Mouse (Mus musculus): ENCODE results near the gene Antxr1. TPM values are rescaled to one million over a fixed set of nuclear protein-coding genes. Genes with fewer than 3 reads are reported as not detected.

The Antxr1 gene
- polyA plus RNA-seq, 1 experiment from 2014 or later = 13.2 TPM

DNA sequence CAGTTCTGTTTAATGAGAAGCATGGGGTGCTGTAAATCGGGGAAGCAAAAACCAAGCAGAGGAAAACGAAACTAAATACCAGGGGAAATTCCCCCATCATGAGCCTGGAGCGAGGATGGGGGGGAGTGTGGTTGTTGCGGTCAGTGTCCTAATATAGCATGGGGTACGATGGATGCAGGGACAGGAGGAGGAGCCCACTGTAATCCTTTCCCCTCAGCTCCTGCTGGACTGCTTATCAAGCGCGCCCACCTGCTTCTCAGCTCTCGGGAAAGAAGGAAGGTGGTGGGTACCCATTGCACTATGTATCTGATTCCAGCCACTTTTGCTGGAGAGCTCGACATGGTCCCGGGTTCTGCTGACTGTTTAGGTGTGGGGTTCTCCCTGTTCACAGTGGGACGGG lies 151.6 kb downstream of the Antxr1 start:
- H3K4me1 ChIP-seq (ENCODE audit: control insufficient read depth, insufficient read depth, low read length) = no peaks in the 10 kb centered on the region
- H3K36me3 ChIP-seq (ENCODE audit: control insufficient read depth, insufficient read depth, low read length) = 0 out of 2 replicates have a peak, but pooled peaks cover 2% of the 10 kb centered on the region
- H3K9me3 ChIP-seq (ENCODE audit: control insufficient read depth, low read length) = no peaks in the 10 kb centered on the region
- H3K27me3 ChIP-seq (ENCODE audit: control insufficient read depth, insufficient read depth, low read length) = no peaks in the 10 kb centered on the region
- WGBS = 84% methylated on average over 11 of the region's 11 CpGs
- no peak for ATAC-seq (ENCODE audit: insufficient number of reproducible peaks, low FRiP score, low TSS enrichment, low read depth)
- no peak for DNase-seq (ENCODE audit: low spot score)
- H3K27ac ChIP-seq (replicated peaks; ENCODE audit: low read depth, low read length) = no peak overlapping the region
- H3K4me2 ChIP-seq (ENCODE audit: low read depth, severe bottlenecking) = no peak overlapping the region
- H3K4me3 ChIP-seq (ENCODE audit: low read depth, low read length) = no peak overlapping the region
- H3K9ac ChIP-seq (ENCODE audit: low read length) = no peak overlapping the region

DNA sequence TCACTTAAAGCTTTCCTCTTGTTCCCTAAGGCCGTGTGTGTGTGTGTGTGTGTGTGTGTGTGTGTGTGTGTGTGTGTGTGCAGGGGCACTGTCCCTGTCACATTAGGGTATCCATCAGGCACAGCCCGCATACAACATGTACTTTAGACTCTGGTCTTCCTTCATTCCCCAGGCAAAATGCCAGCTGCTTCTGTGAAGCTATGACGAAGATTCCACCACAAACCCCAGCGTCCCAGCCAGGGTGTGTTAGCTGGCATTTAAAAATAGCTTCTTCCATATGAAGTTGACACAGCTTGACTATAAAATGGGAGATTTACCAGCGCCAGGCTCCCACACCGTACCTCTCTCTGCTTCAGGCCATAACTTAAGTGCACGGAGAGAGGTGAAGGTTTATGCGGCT lies 152.5 kb downstream of the Antxr1 start:
- no peak overlapping the region for H3K27ac ChIP-seq (replicated peaks; ENCODE audit: low read depth, low read length)
- H3K9ac ChIP-seq (ENCODE audit: low read length) = no peak overlapping the region
- H3K9me3 ChIP-seq (ENCODE audit: control insufficient read depth, low read length) = no peaks in the 10 kb centered on the region
- H3K27me3 ChIP-seq (ENCODE audit: control insufficient read depth, insufficient read depth, low read length) = no peaks in the 10 kb centered on the region
- H3K4me3 ChIP-seq (ENCODE audit: low read depth, low read length) = no peak overlapping the region
- DNase-seq (ENCODE audit: low spot score) (no peak), ATAC-seq (ENCODE audit: insufficient number of reproducible peaks, low FRiP score, low TSS enrichment, low read depth) (no peak)
- no peak overlapping the region for H3K4me2 ChIP-seq (ENCODE audit: low read depth, severe bottlenecking)
- no peaks in the 10 kb centered on the region for H3K4me1 ChIP-seq (ENCODE audit: control insufficient read depth, insufficient read depth, low read length)
- 84% methylated on average over 8 of the region's 8 CpGs for WGBS
- H3K36me3 ChIP-seq (ENCODE audit: control insufficient read depth, insufficient read depth, low read length) = 0 out of 2 replicates have a peak, but pooled peaks cover 2% of the 10 kb centered on the region

DNA sequence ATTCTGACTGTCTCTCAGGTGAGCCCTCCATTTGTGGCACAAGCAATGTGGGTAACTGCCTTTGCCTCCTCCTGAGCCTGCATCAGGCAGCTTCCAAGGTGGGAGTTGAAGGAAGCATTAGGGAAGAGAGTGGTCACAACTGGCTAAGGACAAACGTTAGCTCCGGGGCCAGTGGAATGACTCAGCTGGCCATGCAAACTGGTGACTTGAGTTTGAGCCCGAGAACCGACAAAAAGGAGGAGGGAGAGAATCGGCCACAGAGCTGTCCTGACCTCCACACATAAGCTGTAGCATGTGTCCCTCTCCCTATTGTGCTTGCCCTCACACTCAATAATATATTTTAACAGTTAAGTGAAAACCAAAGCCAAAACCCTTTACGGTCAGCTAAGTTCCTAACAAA lies 152.9 kb downstream of the Antxr1 start:
- no peak overlapping the region for H3K27ac ChIP-seq (replicated peaks; ENCODE audit: low read depth, low read length)
- no peak overlapping the region for H3K9ac ChIP-seq (ENCODE audit: low read length)
- no peaks in the 10 kb centered on the region for H3K27me3 ChIP-seq (ENCODE audit: control insufficient read depth, insufficient read depth, low read length)
- no peak overlapping the region for H3K4me2 ChIP-seq (ENCODE audit: low read depth, severe bottlenecking)
- no peak for ATAC-seq (ENCODE audit: insufficient number of reproducible peaks, low FRiP score, low TSS enrichment, low read depth)
- no peak for DNase-seq (ENCODE audit: low spot score)
- H3K4me1 ChIP-seq (ENCODE audit: control insufficient read depth, insufficient read depth, low read length) = no peaks in the 10 kb centered on the region
- 0 out of 2 replicates have a peak, but pooled peaks cover 4% of the 10 kb centered on the region for H3K36me3 ChIP-seq (ENCODE audit: control insufficient read depth, insufficient read depth, low read length)
- no peak overlapping the region for H3K4me3 ChIP-seq (ENCODE audit: low read depth, low read length)
- no peaks in the 10 kb centered on the region for H3K9me3 ChIP-seq (ENCODE audit: control insufficient read depth, low read length)
- WGBS = 92% methylated on average over 6 of the region's 6 CpGs

GRCm38 (mm10) chr6:87171461-87171860 lies 164.2 kb downstream of the Antxr1 start:
- 89% methylated on average over 3 of the region's 3 CpGs for WGBS
- H3K4me2 ChIP-seq (ENCODE audit: low read depth, severe bottlenecking) = no peak overlapping the region
- ATAC-seq (ENCODE audit: insufficient number of reproducible peaks, low FRiP score, low TSS enrichment, low read depth) (no peak), DNase-seq (ENCODE audit: low spot score) (no peak)
- no peaks in the 10 kb centered on the region for H3K9me3 ChIP-seq (ENCODE audit: control insufficient read depth, low read length)
- no peaks in the 10 kb centered on the region for H3K4me1 ChIP-seq (ENCODE audit: control insufficient read depth, insufficient read depth, low read length)
- H3K36me3 ChIP-seq (ENCODE audit: control insufficient read depth, insufficient read depth, low read length) = peaks cover 4% of the 10 kb centered on the region; the same call in 1 of the 2 replicates
- no peak overlapping the region for H3K27ac ChIP-seq (replicated peaks; ENCODE audit: low read depth, low read length)
- H3K9ac ChIP-seq (ENCODE audit: low read length) = no peak overlapping the region
- no peaks in the 10 kb centered on the region for H3K27me3 ChIP-seq (ENCODE audit: control insufficient read depth, insufficient read depth, low read length)
- H3K4me3 ChIP-seq (ENCODE audit: low read depth, low read length) = no peak overlapping the region

- Histone ChIP-seq H3K27ac (replicated peaks; ENCODE audit: low read depth, low read length) (no peak overlapping the region), H3K4me1 (ENCODE audit: control insufficient read depth, insufficient read depth, low read length) (no peaks in the 10 kb centered on the region), H3K27me3 (ENCODE audit: control insufficient read depth, insufficient read depth, low read length) (no peaks in the 10 kb centered on the region), H3K36me3 (ENCODE audit: control insufficient read depth, insufficient read depth, low read length) (peaks cover 4% of the 10 kb centered on the region; the same call in 1 of the 2 replicates), H3K9ac (ENCODE audit: low read length) (no peak overlapping the region), H3K4me3 (ENCODE audit: low read depth, low read length) (no peak overlapping the region), H3K9me3 (ENCODE audit: control insufficient read depth, low read length) (no peaks in the 10 kb centered on the region), H3K4me2 (ENCODE audit: low read depth, severe bottlenecking) (no peak overlapping the region)
- no peak for ATAC-seq (ENCODE audit: insufficient number of reproducible peaks, low FRiP score, low TSS enrichment, low read depth)
- 89% methylated on average over 6 of the region's 6 CpGs for whole genome bisulfite sequencing
- DNase-seq (ENCODE audit: low spot score) = no peak
These were observed 164.7 kb downstream of the Antxr1 start for GRCm38 (mm10) chr6:87170875-87171274.

DNA sequence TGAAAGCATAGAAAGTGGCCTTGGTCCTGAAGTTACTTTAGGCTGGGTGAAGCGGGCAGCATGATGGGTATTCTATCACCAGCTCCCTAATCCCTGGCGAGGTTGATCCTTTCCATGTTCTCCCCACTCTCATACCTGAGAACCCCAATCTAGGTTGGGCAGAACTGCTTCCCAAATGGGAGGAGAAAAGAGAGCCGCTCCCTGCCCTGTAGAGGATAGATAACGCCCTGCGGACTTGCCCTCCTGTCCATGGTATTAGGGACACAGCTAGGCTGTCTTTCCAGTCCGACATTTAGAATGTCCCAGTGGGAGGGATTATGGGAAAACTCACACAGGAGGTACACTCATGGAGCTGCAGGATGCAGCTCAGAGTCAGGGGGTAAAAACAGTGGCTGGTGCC lies 165.3 kb downstream of the Antxr1 start:
- Histone ChIP-seq H3K9me3 (ENCODE audit: control insufficient read depth, low read length) (no peaks in the 10 kb centered on the region), H3K4me2 (ENCODE audit: low read depth, severe bottlenecking) (no peak overlapping the region), H3K4me3 (ENCODE audit: low read depth, low read length) (no peak overlapping the region), H3K9ac (ENCODE audit: low read length) (no peak overlapping the region), H3K27me3 (ENCODE audit: control insufficient read depth, insufficient read depth, low read length) (no peaks in the 10 kb centered on the region), H3K4me1 (ENCODE audit: control insufficient read depth, insufficient read depth, low read length) (no peaks in the 10 kb centered on the region), H3K36me3 (ENCODE audit: control insufficient read depth, insufficient read depth, low read length) (peaks cover 4% of the 10 kb centered on the region; the same call in 1 of the 2 replicates), H3K27ac (replicated peaks; ENCODE audit: low read depth, low read length) (no peak overlapping the region)
- DNase-seq (ENCODE audit: low spot score) (no peak), ATAC-seq (ENCODE audit: insufficient number of reproducible peaks, low FRiP score, low TSS enrichment, low read depth) (no peak)
- WGBS = 89% methylated on average over 6 of the region's 6 CpGs

DNA sequence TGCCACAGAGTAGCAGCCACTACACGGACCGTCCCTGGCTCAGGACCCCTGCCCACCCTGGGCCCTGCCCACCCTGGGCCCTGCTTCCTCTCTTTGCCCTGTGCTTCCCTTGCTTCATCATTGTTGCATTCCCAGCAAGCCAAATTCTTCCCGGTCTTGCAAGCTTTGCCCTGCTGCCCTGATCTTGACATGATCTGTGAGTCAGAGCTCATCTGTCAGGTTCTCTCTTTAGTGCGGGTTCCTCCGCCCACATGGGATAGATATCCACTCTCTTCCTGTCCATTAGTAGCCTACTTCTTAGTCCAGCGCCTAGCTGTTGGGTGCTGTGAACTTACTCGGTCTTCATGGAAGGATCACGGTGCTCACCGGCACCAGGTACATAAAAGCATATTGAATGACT lies 167.6 kb downstream of the Antxr1 start:
- Histone ChIP-seq H3K27me3 (ENCODE audit: control insufficient read depth, insufficient read depth, low read length) (no peaks in the 10 kb centered on the region), H3K9me3 (ENCODE audit: control insufficient read depth, low read length) (no peaks in the 10 kb centered on the region), H3K27ac (replicated peaks; ENCODE audit: low read depth, low read length) (no peak overlapping the region), H3K36me3 (ENCODE audit: control insufficient read depth, insufficient read depth, low read length) (peaks cover 7% of the 10 kb centered on the region; the same call in 1 of the 2 replicates), H3K4me1 (ENCODE audit: control insufficient read depth, insufficient read depth, low read length) (no peaks in the 10 kb centered on the region), H3K9ac (ENCODE audit: low read length) (no peak overlapping the region), H3K4me3 (ENCODE audit: low read depth, low read length) (no peak overlapping the region), H3K4me2 (ENCODE audit: low read depth, severe bottlenecking) (no peak overlapping the region)
- DNase-seq (ENCODE audit: low spot score) = no peak
- no peak for ATAC-seq (ENCODE audit: insufficient number of reproducible peaks, low FRiP score, low TSS enrichment, low read depth)
- WGBS = 92% methylated on average over 9 of the region's 9 CpGs

GRCm38 (mm10) chr6:87166673-87167305 lies 168.8 kb downstream of the Antxr1 start:
- Histone ChIP-seq H3K9me3 (ENCODE audit: control insufficient read depth, low read length) (no peaks in the 10 kb centered on the region), H3K4me3 (ENCODE audit: low read depth, low read length) (no peak overlapping the region), H3K9ac (ENCODE audit: low read length) (no peak overlapping the region), H3K36me3 (ENCODE audit: control insufficient read depth, insufficient read depth, low read length) (peaks cover 7% of the 10 kb centered on the region; the same call in 1 of the 2 replicates), H3K4me2 (ENCODE audit: low read depth, severe bottlenecking) (no peak overlapping the region), H3K27me3 (ENCODE audit: control insufficient read depth, insufficient read depth, low read length) (no peaks in the 10 kb centered on the region), H3K27ac (replicated peaks; ENCODE audit: low read depth, low read length) (no peak overlapping the region), H3K4me1 (ENCODE audit: control insufficient read depth, insufficient read depth, low read length) (peaks cover 1% of the 10 kb centered on the region; the same call in 1 of the 2 replicates)
- DNase-seq (ENCODE audit: low spot score) = no peak
- ATAC-seq (ENCODE audit: insufficient number of reproducible peaks, low FRiP score, low TSS enrichment, low read depth) = no peak
- 77% methylated on average over 12 of the region's 12 CpGs for WGBS
